Mouse (Mus musculus): ENCODE measurements around the gene Mpzl3.

- no peak for TF ChIP-seq CTCF (IDR thresholded peaks at IDR 0.05; ENCODE audit: low read depth)
- TF ChIP-seq EP300 (IDR thresholded peaks at IDR 0.05; ENCODE audit: low read depth), result no peak
Measured at GRCm38 (mm10) chr9:45041131-45041838, 13.7 kb upstream of the Mpzl3 start.

All from heart, postnatal 0 days (tissue).